Mouse (Mus musculus) kidney, postnatal 0 days (tissue): ENCODE measurements around the gene Tbx5. TPM values are rescaled to one million over a fixed set of nuclear protein-coding genes. Genes with fewer than 3 reads are reported as not detected.

Experiments
- ATAC-seq: fragments of 200-750 bp; cut with Nextera tagmentation; replicated peaks from 2 replicates; pipeline ENCODE4 v1.8.0; 2017; ENCODE audit warnings: low read depth, moderate number of reproducible peaks, moderate TSS enrichment, moderate library complexity; ENCODE audit not compliant: low FRiP score
- DNase-seq: peaks from one replicate; pipeline ENCODE4 v3.0.0-alpha.2; 2016; ENCODE audit warnings: low spot score
- H3K27ac ChIP-seq: fragments of 300-500 bp; sonication (generic); 2 replicates; pipeline ENCODE4 v1.5.1; 2014; ENCODE audit warnings: mild to moderate bottlenecking
- H3K27me3 ChIP-seq: fragments of 300-500 bp; sonication (generic); 2 replicates; pipeline ENCODE4 v1.6.1; 2014; ENCODE audit warnings: low read length, mixed read lengths; ENCODE audit not compliant: insufficient read depth
- H3K36me3 ChIP-seq: fragments of 300-500 bp; sonication (generic); 2 replicates; pipeline ENCODE4 v1.6.1; 2014; ENCODE audit warnings: low read length, mixed read lengths; ENCODE audit not compliant: insufficient read depth
- H3K4me1 ChIP-seq: fragments of 300-500 bp; sonication (generic); replicated peaks from 2 replicates; pipeline ENCODE4 v1.6.1; 2014; ENCODE audit warnings: antibody characterized with exemption, low read length, mixed read lengths; ENCODE audit not compliant: insufficient read depth
- H3K4me2 ChIP-seq: fragments of 300-500 bp; sonication (generic); 2 replicates; pipeline ENCODE4 v1.6.1; 2014; ENCODE audit warnings: mild to moderate bottlenecking, low read length, moderate library complexity, mixed read lengths
- H3K4me3 ChIP-seq: fragments of 300-500 bp; sonication (generic); replicated peaks from 2 replicates; pipeline ENCODE4 v1.5.1; 2014; ENCODE audit warnings: low read depth, low read length
- H3K9ac ChIP-seq: fragments of 300-500 bp; sonication (generic); 2 replicates; pipeline ENCODE4 v1.6.1; 2014; ENCODE audit warnings: low read depth, low read length
- H3K9me3 ChIP-seq: fragments of 300-500 bp; sonication (generic); replicated peaks from 2 replicates; pipeline ENCODE4 v1.6.1; 2016; ENCODE audit warnings: low read length, inconsistent platforms, mixed read lengths
- CTCF ChIP-seq: IDR thresholded peaks from 2 replicates; pipeline ENCODE4 v1.5.1; 2016; ENCODE audit warnings: antibody characterized with exemption, low read depth, mild to moderate bottlenecking, moderate library complexity
- WGBS: fragments of 180-500 bp; shearing (Covaris S2); extraction: QIAGEN DNeasy Blood & Tissue Kit; methylation state at CpG from one replicate; pipeline ENCODE4 v1.1.7; 2014; 5-methylcytosine and 5-hydroxymethylcytosine counted together
- polyA plus RNA-seq: library from polyadenylated mRNA; unstranded; fragments of >200 nt; fragmentation: Nextera tagmentation; extraction: Ambion mirVana; gene quantifications from 2 replicates; pipeline ENCODE4 v1.2.1, GENCODE M21; 2015

The Tbx5 gene
- polyA plus RNA-seq, 1 experiment from 2014 or later, result not detected

DNA sequence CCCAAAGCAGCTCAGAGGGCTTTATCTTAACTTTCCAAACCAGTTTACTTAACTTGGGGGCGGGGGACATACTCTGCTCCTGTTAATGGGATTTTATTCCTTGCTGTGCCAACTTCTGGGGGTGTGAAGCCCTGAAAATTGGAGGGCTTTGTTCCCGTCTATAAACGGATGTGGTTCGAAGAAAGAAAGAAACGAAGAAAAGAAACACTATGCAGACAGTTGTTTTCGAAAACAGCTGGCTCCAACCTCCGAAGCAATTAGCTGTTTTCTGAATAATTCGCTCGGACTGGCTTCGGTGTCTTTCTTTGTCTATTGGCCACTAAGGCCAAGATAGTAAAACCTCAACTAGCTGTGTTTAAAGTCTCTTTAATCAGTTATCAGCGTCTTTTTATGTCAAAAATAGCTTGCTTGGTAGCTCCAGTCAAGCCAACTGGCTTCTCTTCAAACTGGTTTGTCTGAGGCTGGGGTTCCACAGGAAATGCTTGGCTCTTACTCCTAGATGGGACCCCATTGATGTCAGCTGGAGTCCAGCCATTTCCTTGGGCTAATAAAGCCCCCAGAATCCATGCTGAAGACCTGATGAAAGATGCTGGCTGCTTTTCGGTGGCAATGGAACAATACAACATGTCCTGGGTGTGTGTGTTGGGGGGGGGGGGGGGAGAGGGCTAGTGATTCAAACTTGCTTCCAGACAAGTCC is 21.3 kb upstream of the Tbx5 start:
- Histone ChIP-seq H3K4me1 (no peaks in the 10 kb centered on the region), H3K27me3 (peaks cover 57% of the 10 kb centered on the region), H3K4me3 (no peak overlapping the region), H3K4me2 (no peak overlapping the region), H3K9me3 (no peaks in the 10 kb centered on the region), H3K9ac (no peak overlapping the region), H3K36me3 (no peaks in the 10 kb centered on the region), H3K27ac (no peak overlapping the region)
- DNase-seq (no peak), ATAC-seq (no peak)
- TF ChIP-seq CTCF, result no peak
- 57% methylated on average over 12 of the region's 12 CpGs for WGBS

DNA sequence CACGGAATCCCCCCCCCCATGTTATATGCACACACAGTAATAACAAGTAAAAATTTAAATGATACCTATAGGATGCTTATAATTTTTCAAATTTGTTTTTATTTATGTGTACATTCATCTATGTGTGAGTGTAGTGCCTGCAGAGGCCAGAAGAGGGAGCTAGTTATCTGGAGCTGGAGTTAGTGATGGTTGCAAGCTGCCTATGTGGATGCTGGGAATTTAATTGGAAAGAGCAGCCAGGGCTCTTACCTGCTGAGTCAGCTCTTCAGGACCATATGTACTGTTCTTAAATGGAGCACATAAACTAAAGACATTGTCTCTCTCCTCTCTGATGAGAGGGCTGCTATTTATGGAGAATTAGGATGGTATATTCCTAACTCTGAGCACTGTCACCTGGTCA is 17.2 kb upstream of the Tbx5 start:
- no peak overlapping the region for H3K4me3 ChIP-seq
- H3K4me1 ChIP-seq, result no peaks in the 10 kb centered on the region
- peak; percentile 31; the same call in 1 of the 2 replicates for TF ChIP-seq CTCF
- H3K27ac ChIP-seq, result no peak overlapping the region
- no peaks in the 10 kb centered on the region for H3K36me3 ChIP-seq
- 71% methylated on average over 1 of the region's 1 CpGs for WGBS
- no peak for DNase-seq
- no peak for ATAC-seq
- no peak overlapping the region for H3K4me2 ChIP-seq
- H3K9ac ChIP-seq, result no peak overlapping the region
- H3K9me3 ChIP-seq, result no peaks in the 10 kb centered on the region
- peaks cover 22% of the 10 kb centered on the region for H3K27me3 ChIP-seq

DNA sequence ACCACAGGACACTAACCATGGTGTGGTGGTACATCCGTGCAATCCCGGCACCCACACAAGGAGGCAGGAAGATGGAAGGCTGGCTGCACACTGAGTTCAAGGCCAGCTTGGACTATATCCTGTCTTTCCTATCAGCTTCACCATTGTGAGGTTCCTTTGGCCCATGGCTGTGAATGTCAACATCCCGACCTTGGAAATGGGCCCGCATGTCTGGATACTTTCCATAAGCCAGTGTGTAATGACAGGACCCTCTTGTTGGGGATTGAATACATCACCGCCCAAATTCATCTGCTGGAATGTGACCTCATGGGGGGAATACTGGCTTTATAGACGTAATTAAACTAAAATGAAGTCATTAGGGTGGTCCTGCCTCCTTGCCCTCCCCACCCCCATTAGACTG is 12.0 kb upstream of the Tbx5 start:
- no peak overlapping the region for H3K9ac ChIP-seq
- H3K27me3 ChIP-seq, result peaks cover 18% of the 10 kb centered on the region; the same call in 1 of the 2 replicates
- no peak overlapping the region for H3K4me2 ChIP-seq
- no peaks in the 10 kb centered on the region for H3K9me3 ChIP-seq
- no peak overlapping the region for H3K27ac ChIP-seq
- TF ChIP-seq CTCF, result no peak
- WGBS, result 81% methylated on average over 6 of the region's 6 CpGs
- no peaks in the 10 kb centered on the region for H3K4me1 ChIP-seq
- no peak for ATAC-seq
- no peaks in the 10 kb centered on the region for H3K36me3 ChIP-seq
- no peak for DNase-seq
- H3K4me3 ChIP-seq, result no peak overlapping the region

DNA sequence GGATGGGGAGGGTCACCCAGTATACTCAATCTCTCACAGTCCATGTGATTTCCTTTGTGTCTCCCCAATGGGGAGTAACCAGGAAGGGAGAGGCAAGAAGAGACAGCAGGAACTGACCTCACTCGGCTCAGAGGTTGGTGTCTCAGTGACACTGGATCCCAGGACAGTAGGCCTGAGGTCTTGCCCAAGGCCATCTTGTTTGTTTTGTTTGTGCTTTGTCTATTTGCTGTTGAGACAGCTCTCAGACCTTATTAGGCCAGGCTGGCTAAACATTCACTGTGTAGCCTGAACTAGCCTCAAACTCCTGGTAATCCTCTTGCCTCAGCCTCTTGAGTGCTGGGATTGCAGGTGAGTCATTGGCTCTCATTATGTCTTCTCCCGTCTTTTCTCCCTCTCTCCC is 11.0 kb upstream of the Tbx5 start:
- TF ChIP-seq CTCF, result no peak

DNA sequence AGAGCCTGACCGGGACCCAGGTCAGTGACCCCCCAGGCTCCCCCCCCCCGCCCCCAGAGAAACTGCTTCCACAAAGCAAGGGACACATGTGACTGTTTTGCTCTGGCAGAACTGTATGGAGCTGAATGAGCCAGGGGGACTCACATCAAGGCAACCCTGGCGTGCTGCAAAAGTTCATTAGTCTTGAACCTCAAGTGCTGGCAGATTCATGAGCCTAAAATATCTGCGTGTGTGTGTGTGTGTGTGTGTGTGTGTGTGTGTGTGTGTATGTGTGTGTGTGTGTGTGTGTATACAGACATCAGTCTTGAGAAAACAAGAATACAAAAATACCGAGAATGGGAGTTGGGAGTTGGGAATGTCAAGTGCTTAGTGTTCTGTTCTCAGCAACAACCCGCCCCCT is 5.1 kb upstream of the Tbx5 start:
- no peak overlapping the region for H3K4me2 ChIP-seq
- no peak overlapping the region for H3K4me3 ChIP-seq
- TF ChIP-seq CTCF, result no peak
- DNase-seq (no peak), ATAC-seq (no peak)
- no peak overlapping the region for H3K27ac ChIP-seq
- 0 out of 2 replicates have a peak, but pooled peaks cover 3% of the 10 kb centered on the region for H3K4me1 ChIP-seq
- peaks cover 49% of the 10 kb centered on the region for H3K27me3 ChIP-seq
- H3K9me3 ChIP-seq, result no peaks in the 10 kb centered on the region
- no peak overlapping the region for H3K9ac ChIP-seq
- 60% methylated on average over 6 of the region's 6 CpGs for WGBS
- no peaks in the 10 kb centered on the region for H3K36me3 ChIP-seq

More for the DNA sequence above, 11.0 kb upstream of the Tbx5 start:
- Histone ChIP-seq H3K4me1 (no peaks in the 10 kb centered on the region), H3K36me3 (no peaks in the 10 kb centered on the region), H3K9me3 (no peaks in the 10 kb centered on the region), H3K4me2 (no peak overlapping the region), H3K27me3 (peaks cover 18% of the 10 kb centered on the region; the same call in 1 of the 2 replicates), H3K27ac (no peak overlapping the region), H3K4me3 (no peak overlapping the region), H3K9ac (no peak overlapping the region)
- 62% methylated on average over 2 of the region's 2 CpGs for WGBS
- no peak for DNase-seq
- no peak for ATAC-seq

DNA sequence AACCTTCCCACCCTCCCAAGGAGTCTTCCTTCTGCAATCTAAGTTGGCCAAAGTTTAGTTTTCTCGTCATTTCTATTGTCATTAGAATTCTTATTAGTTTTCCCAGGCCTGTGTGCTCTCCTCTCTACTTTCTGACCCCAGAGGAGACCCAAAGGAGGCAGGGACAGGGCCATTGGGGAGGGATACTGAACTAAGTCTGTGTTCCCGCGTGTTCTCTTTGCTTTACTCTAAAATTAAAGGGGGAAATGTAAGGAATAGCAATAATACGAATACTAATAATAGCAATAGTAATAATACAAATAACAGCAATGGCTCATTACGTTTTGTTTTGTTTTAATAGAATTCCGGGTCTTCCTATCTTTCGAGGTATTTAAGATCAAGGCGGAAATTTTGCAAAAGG is 1.9 kb upstream of the Tbx5 start:
- Histone ChIP-seq H3K4me1 (0 out of 2 replicates have a peak, but pooled peaks cover 3% of the 10 kb centered on the region), H3K9ac (no peak overlapping the region), H3K4me3 (0 out of 2 replicates have a peak overlapping the region, but pooled peaks have one; percentile 18), H3K36me3 (no peaks in the 10 kb centered on the region), H3K9me3 (no peaks in the 10 kb centered on the region), H3K27ac (no peak overlapping the region), H3K4me2 (peak overlapping the region; percentile 43; the same call in 1 of the 2 replicates), H3K27me3 (peaks cover 61% of the 10 kb centered on the region)
- no peak for TF ChIP-seq CTCF
- WGBS, result 8% methylated on average over 8 of the region's 8 CpGs
- no peak for DNase-seq
- ATAC-seq, result no peak
